Comparison of ENCODE assay signal across 24 mouse cellular contexts in the genomic region with DNA sequence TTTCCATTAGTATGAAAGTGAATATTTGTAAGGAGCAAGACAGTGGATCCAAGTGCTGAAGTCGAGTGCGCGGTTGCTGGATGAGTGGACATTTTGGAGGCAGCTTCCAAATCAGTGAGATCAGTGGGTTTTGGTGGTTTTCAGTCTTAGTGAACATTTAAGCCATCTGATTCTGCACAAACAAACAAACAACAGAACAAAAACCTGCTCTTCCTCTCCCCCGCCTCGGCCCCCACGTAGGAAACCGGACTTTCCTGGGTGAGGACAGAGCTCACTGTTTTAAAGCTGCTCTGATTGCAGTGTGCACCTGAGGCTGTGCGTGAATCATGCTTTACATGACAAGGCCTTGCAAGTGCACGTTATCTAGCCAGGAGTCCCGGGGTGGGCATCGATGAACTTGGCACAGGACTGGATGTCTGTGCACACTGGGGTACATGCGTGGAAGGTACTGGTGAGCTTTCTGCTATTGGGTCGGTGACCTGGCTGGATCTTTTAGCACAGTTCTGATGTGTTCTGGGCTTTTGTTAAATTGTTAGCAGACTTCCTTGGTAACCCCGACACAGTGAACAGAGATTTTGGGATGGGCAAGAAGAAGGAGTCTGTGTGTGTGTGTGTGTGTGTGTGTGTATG. TPM values are rescaled to one million over a fixed set of nuclear protein-coding genes. Genes with fewer than 3 reads are reported as not detected.
DNase-seq lines count a peak whose midpoint lies in the region; ATAC-seq and TF ChIP-seq lines count a peak whose summit lies in the region.
"Had no signal": no experiment of that assay in that cellular context is flagged by ENCODE, and none has a peak within 500 bp of the region (broad histone marks: within the 10 kb centered on the region; RNA-seq: fewer than 3 reads in every experiment).

No protein-coding gene starts in this region.

- no peak for TF ChIP-seq CTCF in cerebellum, adult 2 months (IDR thresholded peaks at IDR 0.05; ENCODE audit: borderline replicate concordance, insufficient read depth, low read depth, low read length)
- no peak for TF ChIP-seq CTCF in hindbrain, postnatal 0 days (IDR thresholded peaks at IDR 0.05; ENCODE audit: low read depth)

- no peak for TF ChIP-seq POLR2A in cerebellum, adult 2 months (IDR thresholded peaks at IDR 0.05; ENCODE audit: borderline replicate concordance, insufficient read depth, low read length)

- H3K9me3 ChIP-seq in hindbrain, embryonic 14.5 days (ENCODE audit: control insufficient read depth, low read length): no peaks in the 10 kb centered on the region
- no peaks in the 10 kb centered on the region for H3K9me3 ChIP-seq in hindbrain, postnatal 0 days (ENCODE audit: low read length)
- H3K9me3 ChIP-seq: embryonic facial prominence, embryonic 12.5 days; embryonic facial prominence, embryonic 15.5 days; heart, embryonic 13.5 days; hindbrain, embryonic 12.5 days had no signal

- no peak overlapping the region for H3K4me3 ChIP-seq in cerebellum, adult 2 months (replicated peaks; ENCODE audit: insufficient read depth, low read depth, low read length)
- no peak overlapping the region for H3K4me3 ChIP-seq in hindbrain, embryonic 14.5 days (replicated peaks; ENCODE audit: low read length)
- H3K4me3 ChIP-seq in hindbrain, postnatal 0 days (ENCODE audit: low read length): no peak overlapping the region
- H3K4me3 ChIP-seq: embryonic facial prominence, embryonic 12.5 days; embryonic facial prominence, embryonic 15.5 days; gastrocnemius, adult 2 months; heart, embryonic 13.5 days; hindbrain, embryonic 12.5 days had no signal

- no peak overlapping the region for H3K27ac ChIP-seq in cerebellum, adult 2 months (ENCODE audit: insufficient read depth, low read length)
- H3K27ac ChIP-seq in hindbrain, embryonic 14.5 days: no peak overlapping the region
- no peak overlapping the region for H3K27ac ChIP-seq in hindbrain, postnatal 0 days
- H3K27ac ChIP-seq: embryonic facial prominence, embryonic 12.5 days; embryonic facial prominence, embryonic 15.5 days; gastrocnemius, adult 2 months; heart, embryonic 13.5 days; hindbrain, embryonic 12.5 days had no signal

- H3K36me3 ChIP-seq in hindbrain, embryonic 14.5 days (replicated peaks; ENCODE audit: control insufficient read depth, insufficient read depth): no peaks in the 10 kb centered on the region
- H3K36me3 ChIP-seq in hindbrain, postnatal 0 days (ENCODE audit: insufficient read depth, low read length): no peaks in the 10 kb centered on the region
- H3K36me3 ChIP-seq: embryonic facial prominence, embryonic 12.5 days; embryonic facial prominence, embryonic 15.5 days; heart, embryonic 13.5 days; hindbrain, embryonic 12.5 days had no signal

- H3K4me2 ChIP-seq in hindbrain, embryonic 14.5 days (replicated peaks): no peak overlapping the region
- H3K4me2 ChIP-seq in hindbrain, postnatal 0 days (ENCODE audit: low read depth, low read length): no peak overlapping the region
- H3K4me2 ChIP-seq: embryonic facial prominence, embryonic 12.5 days; embryonic facial prominence, embryonic 15.5 days; heart, embryonic 13.5 days; hindbrain, embryonic 12.5 days had no signal

- 56% methylated on average over 14 of the region's 14 CpGs for WGBS in cerebellum, adult 2 months
- 84% methylated on average over 14 of the region's 14 CpGs for WGBS in hindbrain, embryonic 14.5 days
- WGBS in hindbrain, postnatal 0 days: 74% methylated on average over 14 of the region's 14 CpGs

- peak; percentile 31 for DNase-seq in cerebellum, postnatal 10 days
- no peak for DNase-seq in cerebellum, adult 2 months
- DNase-seq in hindbrain, embryonic 14.5 days (ENCODE audit: low spot score): no peak
- DNase-seq in hindbrain, postnatal 0 days (ENCODE audit: low spot score): no peak
- DNase-seq in urinary bladder, postnatal 14 days (ENCODE audit: low spot score): peak; percentile 35
- DNase-seq in urinary bladder, postnatal 25 days (ENCODE audit: low spot score): no peak
- DNase-seq: adrenal gland, adult 2 months; adrenal gland, postnatal 14 days; cerebellum, adult 11-12 months; cerebellum, adult 9-10 months; cerebellum, postnatal 25 days; forebrain, postnatal 0 days; gastrocnemius, adult 2 months; gastrocnemius, postnatal 14 days; heart, adult 18-20 months; heart, postnatal 14 days; heart, postnatal 4 days had no signal

- 0 out of 2 replicates have a peak overlapping the region, but pooled peaks have one; percentile 16 for H3K9ac ChIP-seq in hindbrain, embryonic 14.5 days
- no peak overlapping the region for H3K9ac ChIP-seq in hindbrain, postnatal 0 days (replicated peaks; ENCODE audit: low read length)
- H3K9ac ChIP-seq: embryonic facial prominence, embryonic 12.5 days; embryonic facial prominence, embryonic 15.5 days; forebrain, postnatal 0 days; heart, embryonic 13.5 days; hindbrain, embryonic 12.5 days had no signal

- ATAC-seq in hindbrain, embryonic 14.5 days (ENCODE audit: low FRiP score): no peak
- no peak for ATAC-seq in hindbrain, postnatal 0 days
- ATAC-seq: forebrain, embryonic 14.5 days; forebrain, postnatal 0 days; intestine, postnatal 0 days; Patski had no signal

- H3K27me3 ChIP-seq in cerebellum, adult 2 months (ENCODE audit: control insufficient read depth, insufficient read depth, low read length): no peaks in the 10 kb centered on the region
- no peaks in the 10 kb centered on the region for H3K27me3 ChIP-seq in hindbrain, embryonic 14.5 days (ENCODE audit: control insufficient read depth, insufficient read depth, low read length)
- H3K27me3 ChIP-seq in hindbrain, postnatal 0 days (ENCODE audit: insufficient read depth, low read length): no peaks in the 10 kb centered on the region
- H3K27me3 ChIP-seq: embryonic facial prominence, embryonic 12.5 days; embryonic facial prominence, embryonic 15.5 days; heart, embryonic 13.5 days; hindbrain, embryonic 12.5 days; Patski had no signal

- H3K4me1 ChIP-seq in cerebellum, adult 2 months (ENCODE audit: control insufficient read depth, insufficient read depth, low read length): peaks cover 14% of the 10 kb centered on the region
- no peaks in the 10 kb centered on the region for H3K4me1 ChIP-seq in hindbrain, embryonic 14.5 days (replicated peaks; ENCODE audit: control insufficient read depth, insufficient read depth, low read length)
- H3K4me1 ChIP-seq in hindbrain, postnatal 0 days (ENCODE audit: insufficient read depth, low read length): no peaks in the 10 kb centered on the region
- H3K4me1 ChIP-seq: embryonic facial prominence, embryonic 12.5 days had no signal

RNA-seq across cellular contexts. Expression of gene Map3k5, which starts 35.7 kb away (rescaled TPM):
- 12.1 and 14.4 TPM in 2 replicates for polyA plus RNA-seq in cerebellum, adult 2 months (2012; rRNA removed)
- 1.5 and 1.8 TPM in 2 replicates for polyA plus RNA-seq in hindbrain, embryonic 14.5 days (2014; fragmentation: Nextera tagmentation; extraction: Ambion mirVana)
- total RNA-seq in hindbrain, postnatal 0 days (2014; rRNA removed): 4.6 and 5.5 TPM in 2 replicates
- 0.91 and 1.4 TPM in 2 replicates for polyA plus RNA-seq in hindbrain, postnatal 0 days (2015; fragmentation: Nextera tagmentation; extraction: Ambion mirVana)

Comparison
In these comparisons a context has a peak if more than half of its experiments do, and no peak if none do; other contexts are left out.
1. DNase-seq: peak in cerebellum, postnatal 10 days (2 of 2) and urinary bladder, postnatal 14 days (single experiment); none in cerebellum, adult 2 months (0 of 2), hindbrain, embryonic 14.5 days (single experiment), hindbrain, postnatal 0 days (single experiment) and urinary bladder, postnatal 25 days (single experiment).